Mouse (Mus musculus) forebrain, postnatal 0 days (tissue): ENCODE results near the gene Fam228a. TPM values are rescaled to one million over a fixed set of nuclear protein-coding genes. Genes with fewer than 3 reads are reported as not detected.

Experiments
- ATAC-seq: fragments of 200-750 bp; cut with Nextera tagmentation; 2 replicates; pipeline ENCODE4 v1.8.0; 2017; ENCODE audit warnings: mild to moderate bottlenecking, moderate library complexity
- DNase-seq: peaks from one replicate; pipeline ENCODE4 v3.0.0-alpha.2; 2015
- H3K27ac ChIP-seq: fragments of 300-500 bp; sonication (generic); 2 replicates; pipeline ENCODE4 v1.5.1; 2014; ENCODE audit warnings: low read depth, mild to moderate bottlenecking, antibody characterized with exemption, low read length, moderate library complexity, mixed read lengths
- H3K27me3 ChIP-seq: fragments of 300-500 bp; sonication (generic); 2 replicates; pipeline ENCODE4 v1.6.1; 2014; ENCODE audit warnings: mild to moderate bottlenecking, low read length, mixed read lengths; ENCODE audit not compliant: insufficient read depth
- H3K36me3 ChIP-seq: fragments of 300-500 bp; sonication (generic); 2 replicates; pipeline ENCODE4 v1.6.1; 2014; ENCODE audit warnings: mild to moderate bottlenecking, moderate library complexity; ENCODE audit not compliant: insufficient read depth
- H3K4me1 ChIP-seq: fragments of 300-500 bp; sonication (generic); 2 replicates; pipeline ENCODE4 v1.6.1; 2014; ENCODE audit warnings: antibody characterized with exemption; ENCODE audit not compliant: insufficient read depth
- H3K4me2 ChIP-seq: fragments of 300-500 bp; sonication (generic); 2 replicates; pipeline ENCODE4 v1.6.1; 2014; ENCODE audit warnings: low read depth, mild to moderate bottlenecking, moderate library complexity
- H3K4me3 ChIP-seq: fragments of 300-500 bp; sonication (generic); 2 replicates; pipeline ENCODE4 v1.5.1; 2014; ENCODE audit warnings: low read depth, low read length, mixed read lengths
- H3K9ac ChIP-seq: fragments of 300-500 bp; sonication (generic); 2 replicates; pipeline ENCODE4 v1.6.1; 2014; ENCODE audit warnings: mild to moderate bottlenecking
- H3K9me3 ChIP-seq: fragments of 300-500 bp; sonication (generic); 2 replicates; pipeline ENCODE4 v1.6.1; 2016; ENCODE audit warnings: low read length
- CTCF ChIP-seq: sonication (generic); IDR thresholded peaks from 2 replicates; pipeline ENCODE4 v1.5.1; 2016; ENCODE audit warnings: antibody characterized with exemption, control low read depth, low read depth
- WGBS: fragments of 180-500 bp; shearing (Covaris S2); extraction: QIAGEN DNeasy Blood & Tissue Kit; methylation state at CpG from one replicate; pipeline ENCODE4 v1.1.7; 2014; 5-methylcytosine and 5-hydroxymethylcytosine counted together
- polyA plus RNA-seq: library from polyadenylated mRNA; unstranded; fragments of >200 nt; fragmentation: Nextera tagmentation; extraction: Ambion mirVana; gene quantifications from 2 replicates; pipeline ENCODE4 v1.2.1, GENCODE M21; 2015
- total RNA-seq: library from RNA; depleted of rRNA; stranded (reverse); fragments of >200 nt; gene quantifications from 2 replicates; pipeline ENCODE4 v1.2.3, GENCODE M21; 2014

The Fam228a gene
- total and polyA plus RNA-seq, 2 experiments from 2014 or later, result 0.30 to 1.5 TPM

- Histone ChIP-seq H3K36me3 (no peaks in the 10 kb centered on the region), H3K4me2 (no peak overlapping the region), H3K27me3 (no peaks in the 10 kb centered on the region), H3K4me1 (no peaks in the 10 kb centered on the region), H3K4me3 (no peak overlapping the region), H3K9ac (no peak overlapping the region), H3K27ac (no peak overlapping the region), H3K9me3 (no peaks in the 10 kb centered on the region)
- DNase-seq (no peak), ATAC-seq (no peak)
- 91% methylated on average over 3 of the region's 3 CpGs for WGBS
- no peak for TF ChIP-seq CTCF
Measured at GRCm38 (mm10) chr12:4742183-4742582, 4.0 kb upstream of the Fam228a start.

GRCm38 (mm10) chr12:4740823-4741222 lies 2.6 kb upstream of the Fam228a start:
- no peak overlapping the region for H3K4me2 ChIP-seq
- H3K9me3 ChIP-seq, result no peaks in the 10 kb centered on the region
- no peak overlapping the region for H3K4me3 ChIP-seq
- WGBS, result 67% methylated on average over 7 of the region's 7 CpGs
- no peak overlapping the region for H3K9ac ChIP-seq
- no peaks in the 10 kb centered on the region for H3K27me3 ChIP-seq
- DNase-seq (no peak), ATAC-seq (no peak)
- TF ChIP-seq CTCF, result no peak
- no peaks in the 10 kb centered on the region for H3K4me1 ChIP-seq
- no peak overlapping the region for H3K27ac ChIP-seq
- no peaks in the 10 kb centered on the region for H3K36me3 ChIP-seq

- Histone ChIP-seq H3K9me3 (no peaks in the 10 kb centered on the region), H3K4me2 (no peak overlapping the region), H3K4me1 (no peaks in the 10 kb centered on the region), H3K36me3 (no peaks in the 10 kb centered on the region), H3K27me3 (no peaks in the 10 kb centered on the region), H3K9ac (no peak overlapping the region), H3K4me3 (no peak overlapping the region), H3K27ac (no peak overlapping the region)
- ATAC-seq (no peak), DNase-seq (no peak)
- no peak for TF ChIP-seq CTCF
- 77% methylated on average over 4 of the region's 4 CpGs for WGBS
Measured at GRCm38 (mm10) chr12:4732332-4732731, 5.9 kb downstream of the Fam228a start.

GRCm38 (mm10) chr12:4731629-4732028 lies 6.6 kb downstream of the Fam228a start:
- no peak overlapping the region for H3K9ac ChIP-seq
- DNase-seq (no peak), ATAC-seq (no peak)
- H3K27me3 ChIP-seq, result no peaks in the 10 kb centered on the region
- H3K27ac ChIP-seq, result no peak overlapping the region
- 79% methylated on average over 4 of the region's 4 CpGs for WGBS
- H3K36me3 ChIP-seq, result no peaks in the 10 kb centered on the region
- no peaks in the 10 kb centered on the region for H3K9me3 ChIP-seq
- H3K4me2 ChIP-seq, result no peak overlapping the region
- no peak for TF ChIP-seq CTCF
- H3K4me3 ChIP-seq, result no peak overlapping the region
- no peaks in the 10 kb centered on the region for H3K4me1 ChIP-seq

- no peak for TF ChIP-seq CTCF
- DNase-seq (no peak), ATAC-seq (no peak)
- no peaks in the 10 kb centered on the region for H3K4me1 ChIP-seq
- H3K4me3 ChIP-seq, result no peak overlapping the region
- H3K27ac ChIP-seq, result no peak overlapping the region
- 95% methylated on average over 3 of the region's 3 CpGs for WGBS
- H3K27me3 ChIP-seq, result no peaks in the 10 kb centered on the region
- no peak overlapping the region for H3K9ac ChIP-seq
- no peaks in the 10 kb centered on the region for H3K9me3 ChIP-seq
- no peak overlapping the region for H3K4me2 ChIP-seq
- no peaks in the 10 kb centered on the region for H3K36me3 ChIP-seq
Measured at GRCm38 (mm10) chr12:4729165-4729564, 9.1 kb downstream of the Fam228a start.

- no peaks in the 10 kb centered on the region for H3K36me3 ChIP-seq
- DNase-seq (no peak), ATAC-seq (no peak)
- H3K4me1 ChIP-seq, result no peaks in the 10 kb centered on the region
- no peaks in the 10 kb centered on the region for H3K9me3 ChIP-seq
- no peak overlapping the region for H3K4me3 ChIP-seq
- H3K27ac ChIP-seq, result no peak overlapping the region
- no peak overlapping the region for H3K9ac ChIP-seq
- no peaks in the 10 kb centered on the region for H3K27me3 ChIP-seq
- WGBS, result 79% methylated on average over 17 of the region's 17 CpGs
- 0 out of 2 replicates have a peak, but pooled peaks have one; percentile 11 for TF ChIP-seq CTCF
- H3K4me2 ChIP-seq, result no peak overlapping the region
Measured at GRCm38 (mm10) chr12:4719762-4720754, 18.2 kb downstream of the Fam228a start.

GRCm38 (mm10) chr12:4719066-4719761 lies 19.0 kb downstream of the Fam228a start:
- Histone ChIP-seq H3K4me3 (no peak overlapping the region), H3K4me1 (no peaks in the 10 kb centered on the region), H3K9ac (no peak overlapping the region), H3K36me3 (no peaks in the 10 kb centered on the region), H3K9me3 (no peaks in the 10 kb centered on the region), H3K27me3 (no peaks in the 10 kb centered on the region), H3K4me2 (no peak overlapping the region), H3K27ac (no peak overlapping the region)
- no peak for TF ChIP-seq CTCF
- ATAC-seq (no peak), DNase-seq (no peak)
- 87% methylated on average over 13 of the region's 13 CpGs for WGBS
